Mouse (Mus musculus): ENCODE measurements around the gene Lca5l. TPM values are rescaled to one million over a fixed set of nuclear protein-coding genes. Genes with fewer than 3 reads are reported as not detected.

The Lca5l gene
- polyA plus RNA-seq (2011; ENCODE audit: insufficient read length, low read depth, missing spikeins) = 1.1 and 1.4 TPM in 2 replicates

- no peaks in the 10 kb centered on the region for H3K4me1 ChIP-seq (ENCODE audit: control insufficient read depth, insufficient read depth, low read length)
- H3K27ac ChIP-seq (ENCODE audit: insufficient read depth, low read length) = no peak within 1 kb of the TSS; the same call in 1 of the 2 replicates
- peak within 1 kb of the TSS; percentile 78 for H3K4me3 ChIP-seq (ENCODE audit: insufficient read depth, low read length)
- TF ChIP-seq CTCF (IDR thresholded peaks at IDR 0.05; ENCODE audit: borderline replicate concordance, insufficient read depth, low read length) = no peak
- peak; percentile 87 for TF ChIP-seq POLR2A (IDR thresholded peaks at IDR 0.05; ENCODE audit: low read depth, low read length)
Measured at GRCm38 (mm10) chr16:96191531-96192506, at the start of gene Lca5l. Gene Lca5l (minus strand): TSS chr16:96192271.

- Histone ChIP-seq H3K27ac (ENCODE audit: insufficient read depth, low read length) (no peak within 1 kb of the TSS), H3K4me1 (ENCODE audit: control insufficient read depth, insufficient read depth, low read length) (no peaks in the 10 kb centered on the region), H3K4me3 (ENCODE audit: insufficient read depth, low read length) (no peak within 1 kb of the TSS)
- TF ChIP-seq CTCF (IDR thresholded peaks at IDR 0.05; ENCODE audit: borderline replicate concordance, insufficient read depth, low read length) (no peak), POLR2A (IDR thresholded peaks at IDR 0.05; ENCODE audit: low read depth, low read length) (no peak)
Measured at GRCm38 (mm10) chr16:96235366-96235970, 43.4 kb upstream of the Lca5l start, which contains the start of gene B3galt5. Gene B3galt5 (plus strand): TSS chr16:96235801.

DNA sequence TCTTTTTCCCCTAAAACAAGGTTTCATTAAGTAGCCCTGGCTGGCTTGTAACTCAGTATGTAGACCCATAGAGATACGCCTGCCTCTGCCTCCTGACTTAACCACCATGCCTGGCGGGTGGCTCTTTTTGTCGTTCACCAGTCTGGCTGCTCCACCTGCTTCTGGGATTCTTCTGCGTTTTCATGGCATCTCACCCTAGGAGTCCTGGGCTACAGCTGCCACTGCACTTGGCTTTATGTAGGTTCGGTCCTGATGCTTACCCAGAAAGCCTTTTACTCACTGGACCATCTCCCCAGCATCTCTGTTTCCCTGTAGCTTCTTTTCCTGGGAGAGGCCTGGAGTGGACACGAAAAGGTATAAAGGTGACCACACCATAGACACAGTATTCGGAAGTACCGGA lies 41.9 kb upstream of the Lca5l start:
- TF ChIP-seq POLR2A (IDR thresholded peaks at IDR 0.05; ENCODE audit: low read depth, low read length) = no peak
- TF ChIP-seq CTCF (IDR thresholded peaks at IDR 0.05; ENCODE audit: borderline replicate concordance, insufficient read depth, low read length) = no peak

GRCm38 (mm10) chr16:96231974-96232373 lies 39.9 kb upstream of the Lca5l start:
- TF ChIP-seq POLR2A (IDR thresholded peaks at IDR 0.05; ENCODE audit: low read depth, low read length) = no peak
- no peak for TF ChIP-seq CTCF (IDR thresholded peaks at IDR 0.05; ENCODE audit: borderline replicate concordance, insufficient read depth, low read length)
- no peak overlapping the region for H3K27ac ChIP-seq (ENCODE audit: insufficient read depth, low read length)
- no peaks in the 10 kb centered on the region for H3K4me1 ChIP-seq (ENCODE audit: control insufficient read depth, insufficient read depth, low read length)
- H3K4me3 ChIP-seq (ENCODE audit: insufficient read depth, low read length) = no peak overlapping the region

More for the DNA sequence above, 41.9 kb upstream of the Lca5l start:
- H3K4me3 ChIP-seq (ENCODE audit: insufficient read depth, low read length) = no peak overlapping the region
- no peak overlapping the region for H3K27ac ChIP-seq (ENCODE audit: insufficient read depth, low read length)
- no peaks in the 10 kb centered on the region for H3K4me1 ChIP-seq (ENCODE audit: control insufficient read depth, insufficient read depth, low read length)

GRCm38 (mm10) chr16:96231251-96231650 lies 39.2 kb upstream of the Lca5l start:
- H3K4me3 ChIP-seq (ENCODE audit: insufficient read depth, low read length) = no peak overlapping the region
- no peak overlapping the region for H3K27ac ChIP-seq (ENCODE audit: insufficient read depth, low read length)
- TF ChIP-seq CTCF (IDR thresholded peaks at IDR 0.05; ENCODE audit: borderline replicate concordance, insufficient read depth, low read length) (no peak), POLR2A (IDR thresholded peaks at IDR 0.05; ENCODE audit: low read depth, low read length) (no peak)
- H3K4me1 ChIP-seq (ENCODE audit: control insufficient read depth, insufficient read depth, low read length) = no peaks in the 10 kb centered on the region

DNA sequence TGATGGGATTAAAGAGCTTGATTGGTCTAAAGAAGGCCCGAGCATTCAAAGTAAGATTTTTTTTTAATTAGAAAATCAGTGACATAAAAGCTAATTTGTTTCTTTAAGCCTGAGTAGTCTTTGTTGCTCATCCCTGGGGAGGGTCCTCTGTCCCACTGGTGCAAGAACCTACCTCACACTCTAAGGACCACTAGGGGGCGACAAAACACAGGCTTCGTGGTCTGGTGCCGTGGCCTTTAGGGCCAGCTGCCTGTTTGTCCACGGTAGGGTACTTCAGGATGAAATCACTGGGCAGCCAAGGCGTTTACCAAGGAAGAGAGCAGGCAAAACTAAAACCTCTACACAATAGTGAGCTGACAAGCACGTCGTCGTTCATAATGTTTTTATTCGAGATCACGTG lies 38.3 kb upstream of the Lca5l start:
- no peaks in the 10 kb centered on the region for H3K4me1 ChIP-seq (ENCODE audit: control insufficient read depth, insufficient read depth, low read length)
- no peak overlapping the region for H3K27ac ChIP-seq (ENCODE audit: insufficient read depth, low read length)
- no peak overlapping the region for H3K4me3 ChIP-seq (ENCODE audit: insufficient read depth, low read length)
- TF ChIP-seq POLR2A (IDR thresholded peaks at IDR 0.05; ENCODE audit: low read depth, low read length) = no peak
- TF ChIP-seq CTCF (IDR thresholded peaks at IDR 0.05; ENCODE audit: borderline replicate concordance, insufficient read depth, low read length) = peak; percentile 90

- TF ChIP-seq POLR2A (IDR thresholded peaks at IDR 0.05; ENCODE audit: low read depth, low read length) (no peak), CTCF (IDR thresholded peaks at IDR 0.05; ENCODE audit: borderline replicate concordance, insufficient read depth, low read length) (no peak)
- no peak overlapping the region for H3K27ac ChIP-seq (ENCODE audit: insufficient read depth, low read length)
- H3K4me3 ChIP-seq (ENCODE audit: insufficient read depth, low read length) = no peak overlapping the region
- H3K4me1 ChIP-seq (ENCODE audit: control insufficient read depth, insufficient read depth, low read length) = no peaks in the 10 kb centered on the region
Measured at GRCm38 (mm10) chr16:96229044-96229555, 37.0 kb upstream of the Lca5l start.

- TF ChIP-seq POLR2A (IDR thresholded peaks at IDR 0.05; ENCODE audit: low read depth, low read length) (no peak), CTCF (IDR thresholded peaks at IDR 0.05; ENCODE audit: borderline replicate concordance, insufficient read depth, low read length) (no peak)
- Histone ChIP-seq H3K4me3 (ENCODE audit: insufficient read depth, low read length) (no peak overlapping the region), H3K4me1 (ENCODE audit: control insufficient read depth, insufficient read depth, low read length) (no peaks in the 10 kb centered on the region), H3K27ac (ENCODE audit: insufficient read depth, low read length) (no peak overlapping the region)
Measured at GRCm38 (mm10) chr16:96228438-96228837, 36.4 kb upstream of the Lca5l start.

GRCm38 (mm10) chr16:96222452-96222851 lies 30.4 kb upstream of the Lca5l start:
- Histone ChIP-seq H3K27ac (ENCODE audit: insufficient read depth, low read length) (no peak overlapping the region), H3K4me1 (ENCODE audit: control insufficient read depth, insufficient read depth, low read length) (no peaks in the 10 kb centered on the region), H3K4me3 (ENCODE audit: insufficient read depth, low read length) (no peak overlapping the region)
- TF ChIP-seq CTCF (IDR thresholded peaks at IDR 0.05; ENCODE audit: borderline replicate concordance, insufficient read depth, low read length) (no peak), POLR2A (IDR thresholded peaks at IDR 0.05; ENCODE audit: low read depth, low read length) (no peak)
